Mouse (Mus musculus): Measurements from ENCODE around the gene Hipk3.

Hipk3 gene

DNA sequence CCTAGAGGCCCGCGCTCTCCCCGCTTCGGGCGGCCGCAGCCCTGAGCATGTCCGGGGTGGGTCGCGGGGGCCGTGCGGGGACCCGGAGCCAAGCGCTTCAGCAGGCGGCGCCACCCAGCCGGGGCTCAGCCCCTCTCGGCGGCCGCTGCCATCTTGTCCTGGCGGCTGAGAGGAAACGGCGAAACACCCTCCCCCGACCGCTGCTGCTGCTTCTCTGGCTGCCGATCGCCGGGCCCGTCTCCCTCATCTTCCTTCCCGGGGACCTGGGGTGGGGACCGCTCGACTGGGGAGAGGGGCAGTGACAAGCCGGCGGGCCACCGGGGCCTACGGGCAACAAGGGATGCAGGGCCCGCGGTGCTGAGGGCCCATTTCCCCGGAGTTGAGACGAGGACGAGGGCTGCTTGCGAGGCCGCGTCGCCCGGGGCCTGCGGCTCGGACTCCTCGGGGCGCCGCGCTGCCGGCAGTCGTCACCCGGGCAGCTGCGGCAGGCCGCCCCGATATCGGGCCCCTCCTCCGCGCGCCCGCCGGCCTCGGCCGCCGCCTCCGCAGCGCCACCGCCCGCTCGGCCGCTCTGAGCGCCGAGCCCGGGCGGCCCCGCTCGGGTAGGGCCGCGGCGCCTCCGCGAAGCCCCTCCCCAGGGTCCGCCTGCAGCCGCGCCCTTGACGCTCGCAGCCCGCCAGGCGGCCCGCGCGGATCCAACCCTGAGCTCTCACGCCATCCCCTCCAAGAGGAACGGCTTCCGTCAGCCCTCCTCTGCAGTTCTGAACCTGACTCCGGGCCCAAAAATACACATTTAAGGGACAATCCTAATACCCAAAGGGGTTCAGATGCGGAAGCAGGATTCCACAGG is at the start of gene Hipk3:
TSS of gene Hipk3 (minus strand) at position 496 of the 850 bp plus-strand sequence.
- ATAC-seq (ENCODE audit: low TSS enrichment): peak; percentile 57

DNA sequence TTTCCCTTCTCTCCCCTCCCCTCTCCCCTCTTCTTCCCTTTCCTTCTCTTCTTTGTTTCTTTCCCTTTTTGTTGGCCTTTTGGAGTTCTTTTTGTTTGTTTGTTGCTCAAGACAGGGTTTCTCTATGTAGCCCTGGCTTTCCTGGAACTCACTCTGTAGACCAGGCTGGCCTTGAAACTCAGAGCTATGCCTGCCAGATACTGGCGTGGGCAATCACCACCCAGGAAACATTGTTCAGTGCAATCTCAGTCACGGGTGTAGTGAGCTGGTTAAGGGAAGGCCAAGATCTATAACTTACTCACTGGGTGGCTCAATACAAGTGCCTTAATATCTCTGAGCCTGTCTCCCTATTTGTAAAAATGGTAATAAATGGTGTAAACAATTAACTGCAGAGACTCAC is 46.0 kb upstream of the Hipk3 start:
- no peak for ATAC-seq (ENCODE audit: low TSS enrichment)

DNA sequence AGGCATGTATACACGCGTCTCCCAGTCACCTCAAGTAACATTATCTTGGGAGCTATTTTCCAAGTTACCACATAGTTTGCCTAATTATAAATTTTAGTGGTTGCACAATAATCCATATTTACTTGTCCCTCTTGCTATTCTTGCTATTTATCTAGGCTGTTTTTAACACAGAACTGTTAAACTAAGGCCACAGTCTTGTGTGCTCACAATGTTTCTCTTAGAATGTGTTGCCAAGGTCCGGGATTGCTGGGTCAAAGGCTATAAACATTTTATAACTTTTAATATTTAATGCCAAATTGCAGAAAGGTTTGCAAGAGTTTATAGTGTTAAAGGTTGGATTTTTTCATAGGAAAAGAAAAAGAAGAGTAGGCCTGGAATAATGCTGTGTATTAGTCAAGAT is 40.5 kb upstream of the Hipk3 start:
- no peak for ATAC-seq (ENCODE audit: low TSS enrichment)

DNA sequence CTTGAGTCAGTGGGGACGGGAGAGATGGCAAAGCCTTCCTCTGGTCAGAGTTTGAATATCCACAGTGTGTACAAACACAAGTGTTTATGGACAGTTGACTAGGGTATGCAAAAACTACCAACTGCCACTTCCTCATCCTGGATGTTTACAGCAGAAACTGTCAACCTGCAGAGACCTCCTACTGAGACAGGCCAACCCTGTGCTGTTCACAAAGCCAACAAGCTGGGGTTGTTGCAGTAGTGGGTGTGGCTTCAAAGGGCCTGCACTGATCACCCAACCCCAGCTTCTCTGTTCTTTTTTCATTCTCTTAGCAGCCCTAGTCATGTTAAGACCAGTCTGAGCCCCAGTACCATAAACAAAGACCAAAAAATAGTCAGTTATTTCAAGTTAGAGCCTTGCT is 38.3 kb upstream of the Hipk3 start:
- ATAC-seq (ENCODE audit: low TSS enrichment): no peak

DNA sequence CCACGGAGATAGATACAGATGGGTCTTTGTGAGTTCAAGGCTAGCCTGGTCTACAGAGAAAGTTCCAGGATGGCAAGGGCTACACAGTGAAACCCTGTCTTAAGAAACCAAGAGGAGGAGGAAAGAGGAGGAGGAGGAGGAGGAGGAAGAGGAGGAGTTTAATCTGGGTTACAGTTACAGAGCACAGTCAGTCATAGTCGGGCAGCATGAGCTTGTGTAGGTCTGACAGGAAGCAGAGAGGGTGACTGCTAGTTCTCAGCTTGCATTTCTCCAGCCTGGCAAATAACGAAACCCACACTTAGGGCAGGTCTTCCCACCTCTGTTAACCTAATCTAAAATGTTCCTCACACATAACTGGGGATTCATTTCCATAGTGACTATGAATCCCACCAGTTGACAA is 32.3 kb upstream of the Hipk3 start:
- no peak for ATAC-seq (ENCODE audit: low TSS enrichment)

DNA sequence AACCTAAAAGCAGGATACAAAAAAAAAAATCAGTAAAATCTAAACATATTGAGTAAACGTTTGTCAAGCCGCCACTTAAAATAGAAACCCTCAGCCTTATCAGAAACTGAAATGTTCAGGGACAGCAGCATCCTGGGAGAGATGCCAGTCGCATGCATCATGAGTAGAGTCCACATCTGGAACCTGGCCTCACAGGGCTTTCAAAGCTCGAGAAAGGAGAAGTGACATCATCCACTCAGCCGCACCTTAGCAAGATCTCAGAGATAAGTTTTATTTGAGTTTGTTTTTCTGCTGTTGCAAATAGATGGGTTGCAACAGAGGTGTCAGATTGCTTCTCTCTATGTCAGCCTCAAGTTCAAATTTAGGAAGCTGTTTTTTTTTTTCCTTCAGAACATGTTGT is 31.3 kb upstream of the Hipk3 start:
- ATAC-seq (ENCODE audit: low TSS enrichment): no peak

DNA sequence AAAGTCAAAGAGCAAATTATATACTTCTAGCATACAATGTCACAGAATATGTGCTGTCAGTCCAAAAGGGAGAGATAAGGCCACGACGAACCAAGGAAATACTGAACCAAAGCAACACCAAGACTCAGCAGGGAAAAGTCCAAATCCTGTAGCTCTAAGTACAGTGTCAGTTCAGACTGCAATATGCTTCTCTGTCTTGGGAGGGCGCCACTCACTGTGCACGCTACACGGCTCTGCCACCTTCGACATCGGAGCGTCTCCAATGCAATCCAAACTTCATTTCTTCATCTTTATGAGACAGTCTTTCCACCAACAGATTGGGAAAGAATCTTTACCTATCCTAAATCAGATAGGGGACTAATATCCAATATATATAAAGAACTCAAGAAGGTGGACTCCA is 17.4 kb upstream of the Hipk3 start:
- ATAC-seq (ENCODE audit: low TSS enrichment): no peak

DNA sequence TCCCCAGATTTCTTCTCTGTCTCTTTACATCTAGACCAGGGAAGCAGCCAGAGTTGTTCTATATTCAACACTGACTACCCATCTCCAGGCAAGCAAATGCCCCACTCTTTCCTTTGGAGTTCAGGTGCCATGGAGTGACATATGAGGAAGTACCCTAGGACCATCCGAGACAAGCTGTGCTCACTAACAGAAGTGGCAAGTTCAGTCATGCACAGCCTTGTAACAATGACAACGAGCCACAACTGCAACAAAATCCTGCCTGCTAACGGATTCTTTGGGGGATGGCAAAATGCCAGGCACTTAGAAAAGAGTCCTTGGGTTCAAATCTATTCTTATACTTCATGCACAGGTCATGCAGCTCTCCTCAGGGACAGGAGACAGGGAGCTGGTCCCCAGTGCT is 8.1 kb upstream of the Hipk3 start:
- no peak for ATAC-seq (ENCODE audit: low TSS enrichment)

DNA sequence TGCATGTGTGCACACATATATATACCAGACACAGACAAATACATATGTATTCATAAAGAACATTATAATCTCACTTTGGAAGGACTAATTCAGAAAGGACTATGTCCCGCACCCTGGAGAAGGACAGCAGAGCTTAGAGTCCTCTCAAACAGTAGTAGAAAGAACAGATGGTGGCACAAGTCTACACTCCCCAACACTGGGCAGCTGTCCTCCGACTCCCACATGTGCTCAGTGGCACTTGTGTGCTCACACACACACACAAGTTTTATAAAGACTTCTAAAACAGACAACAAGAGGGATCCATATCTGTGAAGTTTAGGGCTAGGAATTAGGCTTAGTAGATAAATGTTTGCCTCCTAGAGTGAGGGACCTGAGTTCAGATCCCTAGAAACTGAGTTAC is 6.8 kb upstream of the Hipk3 start:
- ATAC-seq (ENCODE audit: low TSS enrichment): peak; percentile 21; the same call in 1 of the 2 replicates

DNA sequence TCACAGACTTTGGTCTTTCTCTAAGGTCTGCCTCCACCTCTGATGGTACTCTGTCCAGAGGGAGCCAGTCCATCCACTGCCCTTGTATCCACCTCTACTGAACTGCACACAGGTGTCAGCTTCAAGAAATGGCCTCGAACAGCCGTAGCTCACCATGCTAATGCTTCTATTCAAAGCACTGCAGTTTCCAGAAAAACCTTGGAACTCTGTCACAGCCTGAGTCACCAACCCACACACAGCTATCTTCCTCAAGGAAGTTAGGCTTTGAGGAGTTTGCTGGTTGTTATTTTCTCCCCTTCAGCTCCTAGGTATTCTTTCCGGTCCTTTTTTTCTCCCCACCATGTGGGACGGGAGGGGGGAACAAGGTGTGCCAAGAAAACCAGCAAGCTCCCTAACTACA is 3.5 kb upstream of the Hipk3 start:
- peak; percentile 43 for ATAC-seq (ENCODE audit: low TSS enrichment)

DNA sequence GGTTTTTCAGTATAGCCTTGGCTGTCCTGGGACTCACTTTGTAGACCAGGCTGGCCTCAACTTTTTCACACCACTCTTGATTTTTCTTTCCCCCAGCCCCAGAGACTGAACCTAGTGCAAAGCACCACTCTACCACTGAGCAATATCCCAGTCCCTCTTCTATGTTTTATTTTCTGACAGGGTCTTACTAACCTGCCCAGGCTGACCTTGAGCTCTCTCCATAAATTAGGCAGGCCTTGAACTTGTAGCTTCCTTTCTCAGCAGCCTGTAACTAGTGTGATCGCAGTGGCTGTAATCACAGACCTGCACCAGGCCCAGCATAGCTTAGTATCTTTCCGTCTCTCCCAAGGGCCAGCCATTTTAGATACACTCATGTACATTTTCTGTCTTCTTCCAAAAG is 3.0 kb upstream of the Hipk3 start:
- 0 out of 2 replicates have a peak, but pooled peaks have one; percentile 0 for ATAC-seq (ENCODE audit: low TSS enrichment)

DNA sequence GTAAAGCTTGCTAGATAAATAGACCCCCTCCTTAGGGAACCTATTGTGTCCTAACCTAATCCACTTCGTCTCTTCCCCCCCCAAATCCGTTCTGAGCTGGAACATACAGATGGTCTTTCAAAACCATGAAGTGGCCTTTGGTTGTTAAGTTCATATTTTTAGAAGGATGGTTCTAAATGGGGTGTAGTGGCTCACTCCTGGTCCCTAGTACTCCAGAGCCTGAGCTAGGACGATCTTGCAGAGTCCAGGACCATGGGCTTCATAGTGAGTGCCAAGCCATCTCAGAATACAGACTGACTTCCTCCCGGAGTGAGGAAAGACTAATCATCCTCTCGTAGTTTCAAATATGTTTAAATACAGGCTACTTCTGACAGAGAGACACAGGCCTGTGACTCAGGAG is 2.0 kb upstream of the Hipk3 start:
- no peak for ATAC-seq (ENCODE audit: low TSS enrichment)

DNA sequence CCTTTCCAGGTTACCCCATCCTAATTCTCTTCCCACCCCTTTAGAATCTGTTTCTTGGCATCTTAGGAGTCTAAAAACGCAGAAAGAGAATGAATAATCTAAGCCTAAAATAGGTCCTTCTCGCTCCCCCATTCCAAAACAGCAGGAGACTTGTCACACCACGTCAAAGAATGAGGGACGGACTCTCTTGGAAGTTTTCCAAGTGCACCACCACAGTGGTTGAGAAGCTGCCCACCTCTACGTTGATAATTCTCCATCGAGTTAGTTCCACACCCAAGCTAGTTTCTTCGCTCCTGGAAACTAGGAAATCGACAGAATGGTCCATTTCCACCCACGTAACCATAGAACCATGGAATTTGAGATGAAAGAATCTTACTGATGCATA is 547 bp upstream of the Hipk3 start:
- ATAC-seq (ENCODE audit: low TSS enrichment): peak; percentile 3

DNA sequence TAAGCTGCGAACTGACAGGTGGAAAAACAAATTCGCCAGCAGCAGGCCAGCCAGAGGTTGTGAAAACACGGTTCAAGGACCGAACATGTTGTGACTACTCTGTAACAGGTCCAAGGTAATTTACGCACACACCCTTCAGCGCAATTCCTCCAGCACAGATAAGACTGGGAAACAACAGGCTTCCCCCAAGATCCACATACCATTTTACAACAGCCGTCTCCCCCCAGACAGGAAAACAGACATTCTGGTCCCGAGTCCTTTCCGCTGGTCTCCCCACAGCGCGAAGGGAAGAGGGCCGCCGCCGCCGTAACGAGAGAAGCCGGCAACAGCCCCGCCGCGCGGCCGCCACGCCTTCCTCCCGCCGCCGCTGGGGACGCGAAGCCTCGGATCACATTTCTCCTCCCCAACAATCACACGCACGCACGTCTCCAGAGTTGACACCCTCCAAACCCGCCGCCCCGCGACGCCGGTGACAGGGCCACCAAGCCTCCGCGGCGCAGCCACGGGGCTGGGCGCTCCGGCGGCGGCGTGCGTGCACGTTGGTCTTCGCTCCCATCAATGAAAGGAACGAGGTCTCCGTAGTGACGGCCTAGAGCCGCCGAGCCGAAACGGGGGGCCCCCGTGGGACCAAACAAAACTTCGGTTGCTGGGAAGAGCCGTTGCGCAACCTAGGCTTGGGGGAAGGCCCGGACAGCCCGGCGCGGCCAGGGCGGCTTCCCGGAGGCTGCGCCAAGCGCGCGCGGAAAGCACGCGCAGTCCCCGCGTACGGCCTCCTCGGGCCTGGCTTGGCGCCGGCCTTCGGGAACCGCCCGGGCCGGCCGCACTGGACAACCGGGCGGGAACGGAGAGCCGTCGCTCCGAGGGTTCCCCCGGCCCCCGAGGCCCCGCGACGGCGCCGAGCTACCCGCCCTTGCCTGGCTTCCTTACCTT is 960 bp downstream of the Hipk3 start:
- ATAC-seq (ENCODE audit: low TSS enrichment): peak; percentile 66

DNA sequence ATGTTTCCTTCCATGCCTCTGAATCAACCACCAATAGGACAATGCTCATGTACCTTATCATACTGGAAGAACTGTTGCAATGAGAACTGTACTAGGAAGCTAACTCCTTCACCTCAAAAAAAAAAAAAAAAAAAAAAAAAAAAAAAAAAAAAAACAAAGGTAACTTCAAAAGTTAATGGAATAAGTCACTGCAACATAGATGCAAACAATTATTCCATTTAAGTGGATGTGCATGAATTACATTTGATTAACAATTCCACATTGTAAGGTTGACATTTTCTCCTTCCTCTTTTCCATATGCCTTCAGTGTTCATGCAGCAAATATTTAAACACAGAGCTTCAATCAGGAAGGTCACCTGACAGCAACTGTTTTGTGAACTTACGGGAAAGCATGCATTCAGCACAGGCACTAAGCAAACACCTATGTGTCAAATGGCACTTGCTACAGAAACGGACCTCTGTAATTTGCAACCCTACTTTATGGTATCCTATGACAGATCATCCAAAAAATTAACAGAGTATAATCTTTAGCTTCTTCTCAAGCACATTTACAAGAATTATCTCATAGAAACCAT is 2.9 kb downstream of the Hipk3 start:
- no peak for ATAC-seq (ENCODE audit: low TSS enrichment)

DNA sequence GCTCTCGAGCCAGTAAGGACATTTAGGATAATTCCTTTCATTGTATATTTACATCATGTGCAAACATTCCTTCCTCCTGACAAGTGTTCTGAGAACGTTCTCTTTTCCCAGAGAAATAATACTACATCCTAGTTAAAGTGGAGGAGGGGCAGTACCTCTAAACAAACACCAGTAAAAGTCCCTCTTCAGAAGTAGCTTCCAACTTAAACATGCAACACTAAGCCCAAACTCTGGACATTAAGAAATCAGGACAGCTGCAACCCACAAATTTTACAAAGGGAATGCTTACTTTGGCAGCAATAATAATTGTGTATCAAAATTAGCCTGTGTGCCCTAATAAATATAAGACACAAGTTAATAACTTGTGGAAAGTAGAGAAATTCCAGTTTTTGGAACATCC is 3.5 kb downstream of the Hipk3 start:
- ATAC-seq (ENCODE audit: low TSS enrichment): no peak

DNA sequence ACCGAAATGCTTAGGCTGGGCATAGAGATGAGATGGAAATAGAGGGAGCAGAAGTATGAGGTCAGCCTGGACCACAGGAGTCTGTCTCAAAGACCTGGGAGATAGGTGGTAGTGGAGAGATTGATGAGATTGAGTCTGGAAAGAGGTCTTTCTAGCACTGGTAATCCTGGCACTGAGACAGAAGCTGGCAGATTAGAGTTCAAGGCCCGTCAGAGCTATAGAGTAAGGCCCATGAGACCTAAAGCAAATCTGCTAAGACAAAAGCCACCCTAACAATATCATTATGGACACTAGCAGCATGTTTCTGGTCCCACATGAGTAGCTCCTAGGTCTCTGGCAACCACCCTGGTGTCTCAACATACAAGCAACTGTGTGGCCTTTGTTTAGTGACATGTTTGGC is 4.4 kb downstream of the Hipk3 start:
- ATAC-seq (ENCODE audit: low TSS enrichment): no peak

DNA sequence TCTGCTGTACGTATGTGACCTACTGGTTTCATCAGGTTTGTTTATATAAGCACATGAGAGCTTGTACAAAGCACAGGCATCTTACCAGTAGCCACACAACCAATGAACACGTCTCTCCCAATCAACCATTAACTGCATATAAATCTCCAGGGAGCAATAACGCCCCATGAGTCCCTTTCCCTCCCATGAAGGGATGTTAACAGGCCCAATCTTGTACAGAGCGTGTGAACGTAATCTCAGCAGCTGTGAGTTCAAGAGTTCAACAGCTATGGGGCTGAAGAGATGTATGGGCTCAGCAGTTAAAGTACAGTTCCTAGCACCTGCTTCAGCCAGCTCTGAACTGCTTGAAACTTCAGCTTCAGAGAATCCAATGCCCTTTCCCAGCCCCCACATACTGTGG is 9.8 kb downstream of the Hipk3 start:
- no peak for ATAC-seq (ENCODE audit: low TSS enrichment)

DNA sequence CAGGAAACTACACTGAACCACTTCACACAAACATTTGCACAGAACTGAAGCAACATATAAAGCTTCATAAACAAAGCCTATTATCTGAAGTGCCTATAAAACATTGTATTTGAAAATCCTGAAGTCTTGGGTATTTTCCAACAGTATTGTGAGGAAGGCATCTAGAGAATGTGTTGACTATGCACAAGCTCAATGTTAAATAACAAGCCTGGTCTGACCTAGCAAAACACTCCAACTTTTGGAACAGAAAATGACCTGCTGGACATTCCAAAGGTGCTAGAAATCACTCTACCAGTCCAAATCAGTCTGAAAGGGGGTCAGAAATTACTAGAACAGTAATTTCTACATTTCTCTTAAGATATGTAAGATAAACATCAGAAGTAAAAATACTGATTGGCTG is 12.1 kb downstream of the Hipk3 start:
- no peak for ATAC-seq (ENCODE audit: low TSS enrichment)

DNA sequence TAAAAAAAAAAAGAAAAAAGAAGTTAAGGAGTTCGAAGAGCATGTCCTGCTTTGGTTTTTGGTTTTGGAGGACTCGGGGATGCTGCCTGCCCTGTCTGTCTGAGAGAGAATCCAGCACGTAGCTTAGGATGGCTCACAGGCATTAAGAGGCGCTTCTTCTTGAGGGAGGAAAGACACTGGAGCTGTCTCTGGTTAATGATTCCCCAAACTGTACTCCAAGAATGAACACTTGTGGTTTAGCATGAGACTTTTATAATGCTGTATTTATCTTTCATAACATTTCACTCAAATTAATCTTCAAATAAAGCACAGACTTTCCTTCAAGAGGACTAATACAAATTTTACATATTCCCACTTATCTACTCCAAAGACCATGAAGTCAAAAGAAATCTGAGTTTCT is 15.2 kb downstream of the Hipk3 start:
- ATAC-seq (ENCODE audit: low TSS enrichment): no peak

DNA sequence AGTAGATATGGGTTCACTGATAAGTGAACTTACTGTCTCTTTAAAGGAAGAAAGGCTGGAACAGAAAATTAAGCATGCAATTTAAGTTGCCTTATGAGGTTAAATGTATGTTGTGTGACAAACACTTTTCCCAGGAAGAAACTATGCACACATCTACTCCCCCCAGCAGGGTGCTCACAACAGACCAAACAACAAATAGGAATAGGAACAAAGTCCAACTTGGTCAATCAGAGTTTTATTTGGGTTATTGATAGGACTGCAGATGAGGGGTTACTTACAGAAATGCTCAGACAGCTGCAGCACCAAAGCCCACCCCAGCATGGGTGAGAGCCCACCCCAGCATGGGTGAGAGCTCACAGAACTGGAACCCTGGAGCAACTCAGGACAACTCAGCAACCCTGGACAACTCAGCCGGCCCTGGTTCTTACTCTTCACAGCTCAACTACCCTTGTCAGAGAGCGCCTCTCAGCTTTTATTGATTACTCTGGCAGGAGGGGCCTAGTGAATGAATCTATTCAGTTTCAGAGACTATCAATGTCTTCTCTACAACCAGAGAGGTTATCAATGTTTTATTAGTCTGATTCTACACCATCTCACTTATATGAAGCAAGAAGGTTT is 16.7 kb downstream of the Hipk3 start:
- ATAC-seq (ENCODE audit: low TSS enrichment): no peak

DNA sequence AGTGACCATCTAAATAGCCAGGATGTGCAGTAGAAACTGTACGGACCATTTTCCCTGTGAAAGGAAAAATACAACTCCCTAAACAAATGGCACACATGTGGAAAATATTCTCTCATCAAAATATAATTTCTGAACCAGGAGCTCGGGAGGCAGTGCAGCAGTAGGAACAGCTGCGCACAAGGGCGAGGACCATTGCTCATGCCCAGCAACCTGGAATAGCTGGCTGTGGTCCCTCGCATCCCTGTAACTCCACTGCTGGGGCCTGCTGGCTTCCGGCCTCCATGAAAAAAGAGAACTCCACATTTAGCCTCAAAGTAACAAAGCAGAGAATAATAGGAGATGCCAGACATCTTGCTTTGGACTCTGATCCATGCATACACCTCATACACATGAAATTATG is 22.2 kb downstream of the Hipk3 start:
- no peak for ATAC-seq (ENCODE audit: low TSS enrichment)

All from frontal cortex, adult (tissue).